Mouse (Mus musculus) gastrocnemius, postnatal 25 days (tissue): ENCODE measurements around the gene Dbp. TPM values are rescaled to one million over a fixed set of nuclear protein-coding genes. Genes with fewer than 3 reads are reported as not detected.
A peak's percentile ranks its signal among the peaks of the same experiment; 100 is the strongest.
"Not testable (repeated sequence)": the region's sequence is repeated elsewhere in the genome, so short reads cannot be mapped to it uniquely, and the experiment has no call there.

Experiments used
- DNase-seq: peaks from one replicate; pipeline ENCODE4 v3.0.0; 2022
- long read RNA-seq, 2 experiments: library from polyadenylated mRNA; stranded (forward); transcript quantifications; one replicate each; pipeline ENCODE4 v2.0.0; 2021
- total RNA-seq, 2 experiments: library from RNA; stranded (reverse); gene quantifications; 1 replicate in 1 of 2; 2 replicates in 1 of 2; pipeline ENCODE4 v1.2.3; 2021

Gene Dbp
- 100 to 1,000 TPM in 1 of 2 experiments, 10 to 100 TPM in 1; 14.3 to 121 TPM for total RNA-seq
- long read RNA-seq, experiment 1, transcript Dbp-201 (4 exons, 1,837 nt), result major isoform, 8 of 23 reads
- long read RNA-seq, experiment 1, transcript Dbp-205 (2 exons, 1,732 nt), result major isoform, 8 of 23 reads
- long read RNA-seq, experiment 1, partial matches to known transcripts, result 3 of 23 reads
- long read RNA-seq, experiment 1, other reads (novel, unspliced or antisense), result 0 of 23 reads
- long read RNA-seq, experiment 2, transcript Dbp-205 (2 exons, 1,732 nt), result minor isoform, 12 of 258 reads
- long read RNA-seq, experiment 2, transcript Dbp-201 (4 exons, 1,837 nt), result major isoform, 176 of 258 reads
- long read RNA-seq, experiment 2, transcript Dbp-204 (3 exons, 1,156 nt), result minor isoform, 27 of 258 reads
- long read RNA-seq, experiment 2, partial matches to known transcripts, result 30 of 258 reads
- long read RNA-seq, experiment 2, other reads (novel, unspliced or antisense), result 12 of 258 reads

DNA sequence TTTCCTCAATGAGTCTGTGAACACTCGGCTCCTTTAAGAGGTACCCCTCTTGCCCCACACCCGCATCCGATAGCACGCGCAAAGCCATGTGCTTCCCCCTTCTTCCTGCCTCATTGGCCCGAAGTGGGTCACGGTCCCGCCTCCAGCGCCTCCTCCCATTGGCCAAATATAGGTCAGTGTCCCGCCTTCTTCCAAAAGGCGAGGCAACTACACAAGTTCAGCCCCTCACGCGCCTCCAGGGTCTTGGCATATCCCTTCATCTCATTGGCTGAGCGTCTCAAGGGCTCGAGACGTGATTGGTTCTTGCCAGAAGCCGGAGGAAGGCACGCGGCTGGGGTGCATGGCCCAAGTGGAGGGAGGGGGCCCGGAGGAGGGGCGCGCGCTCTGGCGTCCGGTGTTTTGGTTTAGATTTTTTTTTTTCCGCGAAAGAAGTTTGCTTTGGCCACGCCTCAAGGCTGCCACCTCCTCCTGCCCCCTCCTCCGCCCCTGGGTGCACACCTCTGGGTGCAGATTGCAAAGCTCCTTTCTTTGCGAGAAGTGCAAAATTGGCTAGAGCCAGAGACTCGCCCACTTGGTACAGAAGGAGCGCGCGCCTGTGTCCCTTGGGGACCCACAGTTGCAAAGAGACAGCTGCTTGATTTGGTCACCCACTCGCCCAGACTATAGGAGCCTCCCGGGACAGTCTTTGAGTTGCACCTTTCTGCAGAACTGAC is at the start of gene Dbp:
Dbp (plus strand) TSS at position 359 of the 713 bp plus-strand sequence.
- DNase-seq, result peak; percentile 100

GRCm38 (mm10) chr7:45660746-45661478 is 44.0 kb upstream of the Dbp start:
- no peak for DNase-seq

GRCm38 (mm10) chr7:45661702-45662101 is 43.2 kb upstream of the Dbp start:
- not testable (repeated sequence) for DNase-seq

DNA sequence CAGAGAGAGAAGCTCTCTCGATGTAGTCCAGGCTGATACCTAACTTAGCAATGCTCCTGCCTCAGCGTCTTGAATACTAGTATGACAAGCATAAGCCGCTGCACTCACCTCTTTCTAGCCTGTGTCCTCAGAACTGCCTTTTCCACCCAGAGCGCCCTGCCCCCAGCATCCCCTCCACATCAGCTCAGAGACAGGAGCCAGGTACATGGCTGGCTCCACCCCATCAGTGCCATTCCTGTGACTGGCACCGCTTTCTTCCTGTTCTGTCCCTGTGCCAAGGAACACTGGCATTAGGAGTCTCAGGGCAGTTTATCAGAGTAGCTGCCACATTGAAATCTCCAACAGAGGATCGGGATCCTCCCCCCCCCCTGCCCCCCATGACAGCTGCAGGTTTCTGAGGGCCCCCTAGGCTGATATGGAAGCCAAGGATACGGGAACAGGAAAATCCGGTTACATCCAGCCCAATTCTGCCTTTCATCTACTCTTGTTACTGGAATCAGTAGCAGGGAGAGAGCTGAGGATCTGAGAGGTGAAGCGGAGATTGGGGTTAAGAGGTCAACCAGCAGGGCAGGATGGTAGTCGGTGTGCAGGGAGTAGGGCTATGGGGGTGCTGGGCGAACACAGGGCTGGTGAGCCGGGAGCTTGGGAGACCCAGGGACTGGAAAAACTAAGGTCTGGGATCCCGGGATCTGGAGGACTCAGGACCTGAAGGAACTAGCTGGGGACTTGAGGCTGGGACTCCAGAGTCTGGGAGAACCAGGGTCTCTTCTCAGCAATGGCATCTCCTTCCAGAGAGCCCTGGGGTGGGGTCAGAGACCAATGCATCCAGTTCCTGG is 39.4 kb upstream of the Dbp start:
- DNase-seq, result no peak

GRCm38 (mm10) chr7:45666161-45666560 is 38.7 kb upstream of the Dbp start, which contains the start of gene Fut2:
Gene Fut2, minus strand, starts transcription at chr7:45666394.
- DNase-seq, result no peak

DNA sequence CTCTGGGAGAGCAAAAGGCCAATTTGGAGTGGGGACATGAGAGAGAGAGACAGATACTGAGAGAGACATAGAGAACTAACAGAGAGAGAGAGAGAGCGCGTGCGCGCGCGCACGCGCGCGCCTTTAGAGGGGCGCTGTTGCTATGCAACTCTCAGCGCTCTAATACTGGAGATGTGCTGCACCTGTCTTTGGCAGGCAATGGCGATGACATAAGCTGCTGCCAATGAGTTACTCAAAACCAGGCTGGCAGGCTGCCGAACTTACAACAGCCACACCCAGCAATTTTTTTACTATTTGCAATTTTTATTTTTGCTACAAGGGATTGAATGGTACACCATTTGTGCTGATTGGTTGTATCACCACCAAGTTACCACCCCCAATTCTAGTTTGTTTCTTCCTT is 37.1 kb upstream of the Dbp start:
- DNase-seq, result no peak

GRCm38 (mm10) chr7:45668921-45669320 is 36.0 kb upstream of the Dbp start:
- no peak for DNase-seq

DNA sequence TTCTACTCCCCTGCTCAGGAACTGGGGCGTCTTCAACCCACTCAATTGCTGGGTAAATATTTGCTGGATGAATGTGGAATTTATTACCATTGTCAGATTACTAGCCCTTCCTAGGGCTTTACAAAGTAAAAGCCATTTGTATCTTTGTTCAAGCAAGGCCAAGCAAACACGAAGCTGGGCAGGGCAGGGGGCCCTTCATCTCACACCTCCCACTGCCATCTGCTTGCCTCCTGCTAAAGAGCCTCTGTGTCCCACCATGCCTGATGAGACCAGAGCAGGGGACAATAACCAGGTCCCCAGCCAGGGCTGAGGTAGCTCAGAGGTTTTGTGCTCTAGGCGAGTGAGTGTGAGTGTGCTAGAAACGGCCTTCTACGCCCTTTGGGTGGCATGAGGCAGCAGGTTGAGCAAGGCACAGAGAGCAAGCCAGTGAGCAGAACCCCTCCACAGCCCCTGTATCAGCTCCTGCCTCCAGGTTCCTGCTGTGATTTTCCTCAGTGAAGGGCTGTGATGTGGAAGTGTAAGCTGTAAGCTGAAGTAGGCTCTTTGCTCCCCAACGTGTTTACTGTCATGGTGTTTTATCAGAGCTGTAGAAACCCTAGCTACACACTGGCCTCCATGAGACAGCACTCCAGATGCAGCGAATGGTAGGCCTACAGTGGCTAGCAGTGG is 27.1 kb upstream of the Dbp start:
- no peak for DNase-seq

- DNase-seq, result no peak
These were observed 26.4 kb upstream of the Dbp start for GRCm38 (mm10) chr7:45678513-45678912.

GRCm38 (mm10) chr7:45679966-45680621 is 24.8 kb upstream of the Dbp start:
- no peak for DNase-seq

DNA sequence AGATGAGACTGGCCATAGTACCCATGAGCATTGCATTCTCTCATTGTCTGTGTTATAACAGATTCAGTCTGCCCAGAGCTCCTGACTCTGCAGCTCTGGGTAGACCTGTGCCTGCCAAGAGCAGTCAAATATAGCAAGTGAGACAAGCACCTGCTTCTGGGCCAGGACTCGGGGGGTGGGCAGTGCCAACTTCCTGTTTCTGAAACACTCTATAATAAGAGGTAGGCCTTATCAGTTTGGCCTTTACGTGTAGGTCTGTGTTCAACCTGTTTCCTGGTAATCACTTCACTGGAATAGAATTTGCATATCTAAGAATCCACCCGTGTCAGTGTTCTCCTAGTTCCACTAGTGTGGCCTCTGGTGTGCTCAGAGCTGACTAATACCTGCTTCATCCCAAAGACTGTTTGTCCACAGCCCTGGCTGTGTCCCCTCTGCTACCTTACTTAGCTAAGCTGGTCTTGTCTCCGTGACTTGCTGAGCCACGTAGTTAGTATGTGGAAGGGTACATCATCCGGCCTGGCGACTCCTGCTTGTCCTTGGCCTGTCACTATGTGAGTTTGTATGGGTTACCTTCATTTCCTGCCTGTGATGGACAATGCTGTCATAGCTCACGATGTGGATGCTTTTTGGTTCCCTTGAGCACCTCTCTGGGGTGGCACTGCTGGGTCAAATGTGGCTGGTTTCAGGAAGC is 23.7 kb upstream of the Dbp start:
- peak; percentile 59 for DNase-seq

- peak; percentile 83 for DNase-seq
These were observed 22.5 kb upstream of the Dbp start for GRCm38 (mm10) chr7:45682144-45683126.

GRCm38 (mm10) chr7:45683396-45684050 is 21.4 kb upstream of the Dbp start, which contains the start of gene Ntn5:
Gene Ntn5, plus strand, starts transcription at chr7:45684022.
- DNase-seq, result no peak

GRCm38 (mm10) chr7:45685811-45686210 is 19.1 kb upstream of the Dbp start:
- no peak for DNase-seq

DNA sequence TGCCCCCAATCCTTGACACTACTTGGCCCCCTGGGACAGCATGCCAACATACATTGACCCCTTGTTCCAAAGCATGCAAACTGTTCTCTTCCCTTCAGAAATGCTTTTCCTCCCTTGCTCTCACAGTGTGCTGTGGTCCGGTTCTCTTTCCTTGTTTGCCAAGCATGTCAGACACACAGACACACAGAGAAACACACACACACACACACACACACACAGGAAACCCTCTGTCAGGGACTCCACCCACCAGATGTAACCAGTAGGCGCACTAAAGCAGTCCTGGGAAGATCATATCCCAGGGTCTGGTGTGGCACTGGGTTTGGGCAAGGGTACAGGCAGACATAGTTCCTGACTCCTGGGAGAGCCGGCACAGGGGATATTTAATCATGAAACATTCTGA is 18.0 kb upstream of the Dbp start:
- DNase-seq, result no peak

GRCm38 (mm10) chr7:45689099-45689498 is 15.8 kb upstream of the Dbp start:
- no peak for DNase-seq

DNA sequence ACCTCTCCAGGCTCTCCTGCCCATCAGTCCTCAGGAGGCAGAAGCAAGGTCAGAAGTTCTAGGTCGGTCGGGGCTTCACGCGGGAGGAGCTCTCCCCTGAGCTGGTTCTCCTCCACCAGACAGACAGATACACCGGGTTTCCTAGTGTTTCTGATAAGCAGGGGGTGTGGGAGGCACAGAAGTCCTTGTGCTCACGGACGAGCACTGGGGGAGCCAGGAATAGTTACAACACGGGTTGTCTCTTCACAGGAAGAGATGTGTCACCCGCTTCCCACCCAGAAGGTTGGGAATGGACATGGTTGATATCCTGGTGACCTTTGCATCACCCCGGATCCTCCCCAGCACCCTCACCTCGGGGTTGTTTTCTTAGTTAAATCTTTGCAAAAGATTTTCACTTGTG is 15.1 kb upstream of the Dbp start:
- no peak for DNase-seq

DNA sequence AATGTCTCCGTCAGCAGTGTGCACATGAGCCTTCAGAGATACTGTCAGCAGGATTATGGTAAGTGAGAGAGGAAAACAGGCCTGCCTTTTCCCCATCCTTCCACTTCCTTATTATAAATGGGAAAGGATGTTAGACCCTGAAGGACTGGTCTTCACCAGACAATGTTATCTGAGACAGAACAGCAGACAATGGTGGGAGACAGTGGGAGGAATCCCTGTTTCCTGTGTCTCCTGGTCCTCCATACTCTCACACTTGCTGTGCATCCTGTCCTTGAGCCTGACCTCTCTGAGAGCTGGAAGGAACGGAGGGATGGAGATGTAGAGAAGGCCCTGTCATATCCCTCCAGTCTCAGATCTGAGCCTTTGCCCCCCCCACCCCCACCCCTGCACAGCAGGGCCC is 12.5 kb upstream of the Dbp start:
- DNase-seq, result no peak
